Mouse (Mus musculus) MEL (cell line): ENCODE measurements at regions not wholly inside any gene's neighbourhood (a gene's known extent, or its start where the extent isn't known, plus 50 kb on each side); places are given as distances from the start of the nearest gene placed in this dataset.

Experiments used
- CTCF ChIP-seq, 3 experiments: IDR thresholded peaks in 2 of 3; conservative IDR thresholded peaks in 1 of 3; 2 replicates each; pipeline ENCODE4 v1.5.1; 2011 to 2012; ENCODE audit warnings: low read length in 3 of 3, low read depth in 2 of 3, mild to moderate bottlenecking in 2 of 3, improper control_type of control experiment in 1 of 3, inconsistent platforms in 1 of 3, mixed read lengths in 1 of 3, moderate library complexity in 1 of 3; ENCODE audit not compliant: control insufficient read depth in 1 of 3, insufficient read depth in 1 of 3, poor library complexity in 1 of 3, severe bottlenecking in 1 of 3
- EP300 ChIP-seq, 2 experiments: IDR thresholded peaks; 2 replicates each; pipeline ENCODE4 v1.6.1; 2011; ENCODE audit warnings: improper control_type of control experiment in 2 of 2, low read length in 2 of 2, low read depth in 1 of 2, mild to moderate bottlenecking in 1 of 2
- JUND ChIP-seq: IDR thresholded peaks from 2 replicates; pipeline ENCODE4 v1.6.1; 2011; ENCODE audit warnings: low read depth, mild to moderate bottlenecking, improper control_type of control experiment, low read length
- MAFK ChIP-seq: IDR thresholded peaks from 2 replicates; pipeline ENCODE4 v1.6.1; 2011; ENCODE audit warnings: low read depth, mild to moderate bottlenecking, low read length, improper control_type of control experiment, borderline replicate concordance
- NRF1 ChIP-seq: IDR thresholded peaks from 2 replicates; pipeline ENCODE4 v1.6.1; 2014; ENCODE audit warnings: low read depth, mild to moderate bottlenecking, inconsistent platforms, low read length, improper control_type of control experiment, moderate library complexity; ENCODE audit not compliant: poor library complexity, insufficient read depth, severe bottlenecking
- POLR2A ChIP-seq, 2 experiments: IDR thresholded peaks; 2 replicates each; pipeline ENCODE4 v1.6.1; 2011 to 2012; ENCODE audit warnings: low read length in 2 of 2, mild to moderate bottlenecking in 2 of 2, control low read depth in 1 of 2, improper control_type of control experiment in 1 of 2, low read depth in 1 of 2, moderate library complexity in 1 of 2; ENCODE audit not compliant: control insufficient read depth in 1 of 2, insufficient read depth in 1 of 2, poor library complexity in 1 of 2
- POLR2AphosphoS5 ChIP-seq: IDR thresholded peaks from 2 replicates; pipeline ENCODE4 v1.6.1; 2012; ENCODE audit warnings: low read depth, borderline replicate concordance, mild to moderate bottlenecking, inconsistent platforms, low read length, moderate library complexity, mixed read lengths
- RAD21 ChIP-seq: IDR thresholded peaks from 2 replicates; pipeline ENCODE4 v1.6.1; 2011; ENCODE audit warnings: mild to moderate bottlenecking, low read depth, low read length, improper control_type of control experiment
- TCF12 ChIP-seq: IDR thresholded peaks from 2 replicates; pipeline ENCODE4 v1.6.1; 2014; ENCODE audit warnings: low read depth, mild to moderate bottlenecking, inconsistent platforms, low read length, improper control_type of control experiment, moderate library complexity

DNA sequence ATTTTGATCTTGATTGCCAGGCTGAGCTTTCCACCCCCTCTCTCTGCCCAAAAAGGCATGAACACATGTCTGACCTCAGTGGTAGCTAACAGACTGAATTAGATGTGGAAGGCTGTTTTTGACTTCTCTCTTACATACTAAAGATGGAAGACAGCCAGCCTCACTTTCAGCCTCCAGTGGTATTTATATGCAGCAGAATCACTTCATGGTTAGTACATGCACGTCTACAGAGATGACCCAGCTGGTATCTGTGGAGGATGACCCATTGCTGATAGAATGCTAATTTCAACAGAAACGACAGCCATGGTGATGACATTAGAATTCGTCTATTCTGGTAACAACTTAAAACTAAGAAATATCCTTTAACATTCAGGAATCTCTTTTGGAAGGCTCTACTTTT is 630.8 kb downstream of the Cetn3 start:
- TF ChIP-seq RAD21: no peak
- no peak for TF ChIP-seq JUND
- no peak for TF ChIP-seq EP300 (IDR thresholded peaks at IDR 0.05; ENCODE audit: low read depth in 1 of 2, low read length in 2 of 2)
- no peak for TF ChIP-seq NRF1
- TF ChIP-seq MAFK: no peak
- no peak for TF ChIP-seq TCF12
- no peak for TF ChIP-seq CTCF (IDR thresholded peaks at IDR 0.05 in 2 of 3, conservative IDR thresholded peaks at IDR 0.05 in 1 of 3; ENCODE audit: control insufficient read depth in 1 of 3, insufficient read depth in 1 of 3, low read depth in 2 of 3, low read length in 3 of 3, poor library complexity in 1 of 3, severe bottlenecking in 1 of 3)
- no peak for TF ChIP-seq POLR2AphosphoS5
- TF ChIP-seq POLR2A (IDR thresholded peaks at IDR 0.05; ENCODE audit: control insufficient read depth in 1 of 2, insufficient read depth in 1 of 2, low read depth in 1 of 2, low read length in 2 of 2, poor library complexity in 1 of 2): no peak
